Mouse (Mus musculus) cerebellum, adult 2 months (tissue): Measurements from ENCODE around the gene Rsu1. TPM values are rescaled to one million over a fixed set of nuclear protein-coding genes. Genes with fewer than 3 reads are reported as not detected.

Experiments used
- DNase-seq, 2 experiments: peaks; one replicate each; pipeline ENCODE4 v3.0.0; 2021
- H3K27ac ChIP-seq: fragments of 200-500 bp; 2 replicates; pipeline ENCODE4 v1.5.1; 2012; ENCODE audit warnings: low read length, control low read depth, inconsistent platforms; ENCODE audit not compliant: insufficient read depth
- H3K27me3 ChIP-seq: fragments of 200-500 bp; 2 replicates; pipeline ENCODE4 v1.6.1; 2012; ENCODE audit warnings: inconsistent platforms, mild to moderate bottlenecking, low read length, moderate library complexity; ENCODE audit not compliant: control insufficient read depth, insufficient read depth
- H3K4me1 ChIP-seq: fragments of 200-500 bp; 2 replicates; pipeline ENCODE4 v1.6.1; 2011; ENCODE audit warnings: low read length; ENCODE audit not compliant: control insufficient read depth, insufficient read depth
- H3K4me3 ChIP-seq: fragments of 200-500 bp; replicated peaks from 2 replicates; pipeline ENCODE3; 2011; ENCODE audit warnings: mild to moderate bottlenecking, low read depth, low read length, control low read depth; ENCODE audit not compliant: insufficient read depth
- CTCF ChIP-seq: fragments of 200-500 bp; IDR thresholded peaks from 2 replicates; pipeline ENCODE4 v1.5.1; 2011; ENCODE audit warnings: low read depth, mild to moderate bottlenecking, control low read depth, low read length, moderate library complexity, borderline replicate concordance; ENCODE audit not compliant: insufficient read depth
- POLR2A ChIP-seq: fragments of 200-500 bp; IDR thresholded peaks from 2 replicates; pipeline ENCODE4 v1.6.1; 2011; ENCODE audit warnings: low read length, control low read depth, borderline replicate concordance; ENCODE audit not compliant: insufficient read depth
- WGBS: fragments of 180-500 bp; shearing (Covaris S2); methylation state at CpG from one replicate; pipeline ENCODE4 v1.1.7; 2018; 5-methylcytosine and 5-hydroxymethylcytosine counted together
- polyA plus RNA-seq: library from polyadenylated mRNA; depleted of rRNA; stranded (reverse); fragments of >200 nt; gene quantifications from 2 replicates; pipeline ENCODE4 v1.2.3, GENCODE M21; 2012

The Rsu1 gene
- polyA plus RNA-seq, 1 experiment, result 34.3 TPM

DNA sequence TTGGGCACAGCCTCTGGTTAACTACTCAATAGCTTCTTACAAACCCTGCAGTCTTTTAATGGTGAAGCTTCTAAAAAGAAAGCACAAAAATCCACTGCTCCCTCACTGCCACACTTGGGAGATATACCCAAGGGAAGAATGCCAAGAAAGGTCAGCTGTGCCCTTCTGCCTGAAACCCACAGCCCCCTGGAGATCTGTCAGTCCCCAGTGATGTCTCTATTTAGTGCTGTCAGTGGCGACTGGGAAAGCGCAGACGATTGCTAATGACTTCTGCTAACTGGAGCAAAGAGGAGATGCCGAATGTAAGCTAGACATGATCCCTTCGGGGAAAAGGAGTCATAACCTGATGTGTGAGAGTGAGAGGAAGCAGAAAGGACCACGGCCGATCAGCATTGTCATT, 96.8 kb downstream of the Rsu1 start:
- H3K27me3 ChIP-seq, result no peaks in the 10 kb centered on the region
- no peak overlapping the region for H3K4me3 ChIP-seq
- peaks cover 5% of the 10 kb centered on the region; the same call in 1 of the 2 replicates for H3K4me1 ChIP-seq
- DNase-seq, result peak in 1 of 2 experiments; percentile 6
- no peak overlapping the region for H3K27ac ChIP-seq
- 17% methylated on average over 7 of the region's 7 CpGs for WGBS
- TF ChIP-seq CTCF, result no peak
- TF ChIP-seq POLR2A, result no peak

DNA sequence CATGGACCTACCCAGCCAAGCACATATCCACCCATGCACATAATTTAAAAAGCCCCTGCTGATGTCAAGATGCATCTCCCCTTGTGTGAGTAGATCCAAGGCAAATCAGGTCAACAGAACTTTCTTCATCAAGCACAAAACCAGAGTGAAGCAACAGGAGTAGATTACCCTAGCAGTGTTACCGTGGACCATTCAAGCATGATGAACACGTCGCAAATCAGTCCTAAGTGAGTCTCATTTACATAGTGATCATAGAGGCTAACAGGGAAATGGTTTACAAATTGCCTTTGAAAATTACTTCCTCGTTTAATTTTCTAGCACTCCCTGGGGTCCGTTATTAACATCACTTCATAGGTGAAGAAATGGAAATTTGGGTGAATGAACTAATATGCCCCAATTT, 100.6 kb downstream of the Rsu1 start:
- DNase-seq, result no peak
- H3K4me1 ChIP-seq, result no peaks in the 10 kb centered on the region
- H3K4me3 ChIP-seq, result no peak overlapping the region
- 90% methylated on average over 5 of the region's 5 CpGs for WGBS
- H3K27ac ChIP-seq, result no peak overlapping the region
- H3K27me3 ChIP-seq, result no peaks in the 10 kb centered on the region
- no peak for TF ChIP-seq POLR2A
- no peak for TF ChIP-seq CTCF

DNA sequence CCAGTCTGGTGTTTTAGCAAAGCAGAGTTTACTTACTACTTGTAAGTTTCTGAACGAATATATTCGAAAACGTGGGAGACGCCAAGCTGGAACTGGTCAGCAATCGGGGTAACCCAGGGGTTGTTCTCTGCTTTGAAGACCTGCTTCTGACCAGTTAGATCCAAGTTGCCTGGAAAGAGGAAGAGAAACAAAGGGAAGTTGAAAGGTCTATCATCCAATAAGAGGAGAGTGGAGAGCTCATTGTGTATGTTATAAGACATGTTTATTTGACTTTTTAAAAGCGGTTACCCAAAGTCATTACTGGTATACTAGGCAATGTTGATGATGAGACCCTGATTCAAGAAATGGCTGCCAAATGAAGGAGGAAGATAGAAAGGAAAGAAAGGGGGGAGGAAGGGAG, 101.3 kb downstream of the Rsu1 start:
- Histone ChIP-seq H3K4me3 (no peak overlapping the region), H3K27ac (no peak overlapping the region), H3K27me3 (no peaks in the 10 kb centered on the region), H3K4me1 (no peaks in the 10 kb centered on the region)
- TF ChIP-seq CTCF, result no peak
- TF ChIP-seq POLR2A, result no peak
- WGBS, result 98% methylated on average over 6 of the region's 6 CpGs
- DNase-seq, result no peak

DNA sequence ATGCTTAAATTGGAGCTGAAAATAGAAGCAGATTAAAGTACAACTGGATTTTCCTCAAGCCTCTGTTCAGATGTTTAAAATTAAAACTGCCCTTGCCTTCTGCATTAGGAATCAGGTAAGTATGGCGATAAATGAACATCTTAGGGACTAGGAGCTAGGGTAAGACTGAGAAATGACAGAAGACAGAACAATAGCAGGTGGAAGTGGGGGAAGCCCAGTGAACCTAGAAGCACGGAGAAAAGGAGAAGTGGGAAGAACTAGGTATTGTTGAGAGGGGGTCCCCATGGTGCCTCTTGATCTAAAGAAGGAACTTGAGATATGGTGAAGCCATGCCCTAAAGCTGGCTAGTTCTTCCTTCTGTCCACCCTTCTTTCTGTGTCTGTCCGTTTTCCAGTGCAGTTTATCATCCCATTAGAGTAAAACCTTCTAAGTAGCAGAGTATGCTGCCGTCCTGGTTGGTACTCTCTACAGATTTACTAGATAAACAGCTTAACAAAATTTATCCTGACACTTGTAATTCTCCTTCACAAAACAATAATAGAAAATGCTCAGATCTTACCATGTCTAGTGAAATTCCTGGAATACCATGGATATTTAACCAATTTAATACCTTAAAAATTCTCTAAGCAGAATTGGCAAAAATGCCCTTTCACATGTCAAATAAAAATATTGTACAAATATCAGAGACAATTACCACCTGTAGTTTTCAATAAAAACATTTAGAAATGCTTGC, 101.9 kb downstream of the Rsu1 start:
- H3K27me3 ChIP-seq, result no peaks in the 10 kb centered on the region
- no peak overlapping the region for H3K4me3 ChIP-seq
- no peaks in the 10 kb centered on the region for H3K4me1 ChIP-seq
- H3K27ac ChIP-seq, result no peak overlapping the region
- TF ChIP-seq CTCF (no peak), POLR2A (no peak)
- WGBS, result 89% methylated on average over 4 of the region's 4 CpGs
- no peak for DNase-seq

DNA sequence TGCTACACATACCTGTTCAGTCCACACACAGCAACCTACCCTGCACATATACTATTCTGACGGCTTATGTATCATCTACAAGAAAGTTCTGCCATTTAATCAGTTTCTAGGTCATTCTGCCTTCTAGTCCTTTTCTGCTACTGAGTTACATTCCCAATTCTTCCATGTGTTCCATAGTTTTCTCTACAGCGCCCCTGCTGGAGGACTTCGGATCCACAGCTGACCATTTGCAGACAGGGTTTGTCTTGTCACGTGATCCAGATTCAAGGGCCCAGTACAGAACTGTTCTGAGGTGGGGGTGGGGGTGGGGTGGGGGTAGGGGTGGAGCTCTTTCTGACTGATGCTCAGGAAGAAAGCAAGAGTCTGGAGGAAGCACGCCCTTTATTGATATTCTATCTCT, 102.5 kb downstream of the Rsu1 start:
- TF ChIP-seq CTCF (no peak), POLR2A (no peak)

DNA sequence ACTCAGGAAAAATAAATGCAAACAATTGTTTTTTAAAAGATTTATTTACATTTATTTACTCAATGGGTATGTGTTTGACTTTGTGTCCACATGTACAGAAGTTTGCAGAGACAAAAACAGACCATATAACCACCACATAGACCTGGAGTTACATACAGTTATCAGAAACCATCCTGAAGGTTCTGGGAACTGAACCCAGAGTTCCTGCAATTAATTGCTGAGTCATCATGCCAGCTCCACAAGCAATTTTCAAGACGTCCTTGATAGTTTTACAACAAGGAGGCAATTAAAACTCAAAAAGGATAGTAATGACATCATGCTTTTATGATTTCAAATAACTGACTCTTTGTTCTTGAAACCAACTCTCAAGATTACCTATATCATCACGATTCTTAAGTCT, 109.5 kb downstream of the Rsu1 start:
- WGBS, result 75% methylated on average over 2 of the region's 2 CpGs
- DNase-seq, result no peak
- H3K4me1 ChIP-seq, result no peaks in the 10 kb centered on the region

More for the DNA sequence above, 102.5 kb downstream of the Rsu1 start:
- Histone ChIP-seq H3K27me3 (no peaks in the 10 kb centered on the region), H3K27ac (no peak overlapping the region), H3K4me1 (no peaks in the 10 kb centered on the region), H3K4me3 (no peak overlapping the region)
- no peak for DNase-seq
- WGBS, result 51% methylated on average over 5 of the region's 5 CpGs

DNA sequence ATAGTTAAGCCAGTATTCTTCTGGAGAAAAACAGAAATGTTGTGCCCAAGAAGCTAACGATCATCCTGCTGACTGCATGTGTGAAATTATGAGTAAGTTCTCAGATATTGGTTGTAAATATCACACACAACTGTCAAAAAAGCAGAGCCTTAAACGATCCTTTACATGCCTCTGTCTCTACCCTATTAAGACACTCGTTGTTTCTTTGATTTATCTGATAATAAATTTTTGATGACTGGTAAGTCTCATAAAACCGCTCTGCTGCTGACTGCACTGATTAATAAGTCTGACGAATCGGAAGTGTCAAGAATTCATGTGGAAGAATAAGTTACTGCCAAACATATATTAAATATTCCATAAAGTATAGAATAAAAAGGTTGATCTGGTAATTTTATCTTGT, 126.0 kb downstream of the Rsu1 start:
- H3K27ac ChIP-seq, result no peak overlapping the region
- TF ChIP-seq POLR2A (no peak), CTCF (no peak)
- no peak for DNase-seq
- no peaks in the 10 kb centered on the region for H3K27me3 ChIP-seq
- H3K4me3 ChIP-seq, result no peak overlapping the region
- WGBS, result 83% methylated on average over 6 of the region's 6 CpGs
- H3K4me1 ChIP-seq, result no peaks in the 10 kb centered on the region

More for the DNA sequence above, 109.5 kb downstream of the Rsu1 start:
- Histone ChIP-seq H3K27ac (no peak overlapping the region), H3K27me3 (no peaks in the 10 kb centered on the region), H3K4me3 (no peak overlapping the region)
- TF ChIP-seq POLR2A, result no peak
- TF ChIP-seq CTCF, result no peak

DNA sequence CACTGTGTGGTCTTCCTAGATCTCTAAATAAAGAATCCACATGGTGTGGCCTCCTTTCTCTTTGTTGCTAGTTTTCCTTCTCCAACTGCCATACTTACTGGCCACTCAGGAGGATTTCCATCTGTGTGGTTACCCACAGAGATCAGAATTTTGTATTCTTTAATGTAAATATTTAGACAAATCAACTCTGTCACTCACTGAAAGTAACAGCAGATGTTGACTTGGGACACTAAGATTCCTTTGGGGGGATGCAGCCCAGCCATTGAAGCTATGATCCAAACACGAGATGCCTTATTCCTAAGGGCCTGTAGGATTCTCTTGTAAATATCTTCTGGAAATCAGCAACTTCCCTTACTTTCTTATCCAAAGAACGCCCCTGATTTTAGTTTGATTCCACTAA, 136.3 kb downstream of the Rsu1 start:
- no peaks in the 10 kb centered on the region for H3K27me3 ChIP-seq
- no peak for DNase-seq
- H3K27ac ChIP-seq, result no peak overlapping the region
- H3K4me3 ChIP-seq, result no peak overlapping the region
- no peak for TF ChIP-seq CTCF
- no peaks in the 10 kb centered on the region for H3K4me1 ChIP-seq
- WGBS, result 89% methylated on average over 2 of the region's 2 CpGs

DNA sequence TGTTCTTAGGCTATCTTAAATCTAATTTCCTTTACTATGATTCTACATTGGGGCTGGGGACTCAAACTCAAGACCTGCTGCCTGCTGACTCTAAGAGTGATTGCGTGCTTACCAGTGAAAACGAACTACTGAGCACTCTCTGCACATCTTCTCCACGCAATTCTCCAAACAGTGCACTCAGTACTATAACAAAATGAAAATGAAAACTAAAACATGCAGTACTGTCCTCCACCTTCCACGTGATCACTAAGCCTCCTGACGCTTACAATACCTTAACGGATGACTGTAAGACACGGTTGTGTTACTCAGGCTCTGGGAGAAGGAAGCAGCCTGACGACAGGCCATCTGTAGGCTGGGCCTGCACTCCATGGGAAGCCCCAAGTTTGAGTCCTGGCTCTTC, 138.4 kb downstream of the Rsu1 start:
- WGBS, result 87% methylated on average over 8 of the region's 8 CpGs
- DNase-seq, result no peak
- Histone ChIP-seq H3K27ac (no peak overlapping the region), H3K4me1 (no peaks in the 10 kb centered on the region), H3K27me3 (no peaks in the 10 kb centered on the region), H3K4me3 (no peak overlapping the region)
- TF ChIP-seq POLR2A (no peak), CTCF (no peak)
